Mouse (Mus musculus): ENCODE data around the gene Bhlhe40. TPM values are rescaled to one million over a fixed set of nuclear protein-coding genes. Genes with fewer than 3 reads are reported as not detected.

Gene Bhlhe40
- 1.7 and 2.7 TPM in 2 replicates for polyA plus RNA-seq (2012; rRNA removed)

GRCm38 (mm10) chr6:108660206-108660877, at the start of gene Bhlhe40:
Gene Bhlhe40 (plus strand): TSS chr6:108660629.

Other genes with a start within 250 kb of the Bhlhe40 start
- gene Arl8b, start 122.5 kb downstream of the Bhlhe40 start, polyA plus RNA-seq (2012; rRNA removed) = 10.6 and 12.6 TPM in 2 replicates
- 9.5 and 11.4 TPM in 2 replicates for gene Edem1, start 168.0 kb downstream of the Bhlhe40 start, polyA plus RNA-seq (2012; rRNA removed)

All from liver, embryonic 14 days (tissue).